Mouse (Mus musculus) embryonic facial prominence, embryonic 13.5 days (tissue): ENCODE measurements around the gene Mrpl53. TPM values are rescaled to one million over a fixed set of nuclear protein-coding genes. Genes with fewer than 3 reads are reported as not detected.

ENCODE experiments used
- ATAC-seq: fragments of 200-750 bp; cut with Nextera tagmentation; 2 replicates; pipeline ENCODE4 v1.8.0; 2017; ENCODE audit warnings: low read depth; ENCODE audit not compliant: insufficient number of reproducible peaks, insufficient read depth, low FRiP score, low TSS enrichment
- H3K27ac ChIP-seq: fragments of 300-500 bp; sonication (generic); 2 replicates; pipeline ENCODE4 v1.5.1; 2015; ENCODE audit warnings: moderate library complexity, mild to moderate bottlenecking, inconsistent platforms
- H3K27me3 ChIP-seq: fragments of 300-500 bp; sonication (generic); 2 replicates; pipeline ENCODE4 v1.6.1; 2015; ENCODE audit warnings: mild to moderate bottlenecking, inconsistent platforms
- H3K36me3 ChIP-seq: fragments of 300-500 bp; sonication (generic); 2 replicates; pipeline ENCODE4 v1.6.1; 2015; ENCODE audit warnings: mild to moderate bottlenecking, inconsistent platforms
- H3K4me1 ChIP-seq: fragments of 300-500 bp; sonication (generic); 2 replicates; pipeline ENCODE4 v1.6.1; 2015; ENCODE audit warnings: inconsistent platforms
- H3K4me2 ChIP-seq: fragments of 300-500 bp; sonication (generic); 2 replicates; pipeline ENCODE4 v1.6.1; 2015; ENCODE audit warnings: moderate library complexity, mild to moderate bottlenecking, inconsistent platforms
- H3K4me3 ChIP-seq: fragments of 300-500 bp; sonication (generic); 2 replicates; pipeline ENCODE4 v1.5.1; 2015; ENCODE audit warnings: mild to moderate bottlenecking, inconsistent platforms
- H3K9ac ChIP-seq: fragments of 300-500 bp; sonication (generic); 2 replicates; pipeline ENCODE4 v1.6.1; 2015; ENCODE audit warnings: mild to moderate bottlenecking, inconsistent platforms
- H3K9me3 ChIP-seq: fragments of 300-500 bp; sonication (generic); 2 replicates; pipeline ENCODE4 v1.6.1; 2016; ENCODE audit warnings: inconsistent platforms
- WGBS: fragments of 180-500 bp; shearing (Covaris S2); methylation state at CpG from one replicate; pipeline ENCODE4 v1.1.7; 2015; ENCODE audit warnings: mixed read lengths; 5-methylcytosine and 5-hydroxymethylcytosine counted together
- polyA plus RNA-seq: library from polyadenylated mRNA; unstranded; fragments of >200 nt; fragmentation: Nextera tagmentation; extraction: Ambion mirVana; gene quantifications from 2 replicates; pipeline ENCODE4 v1.2.1, GENCODE M21; 2015

Mrpl53 gene
- polyA plus RNA-seq, 1 experiment from 2014 or later, result 137 TPM

- peaks cover 19% of the 10 kb centered on the region for H3K4me1 ChIP-seq
- H3K4me2 ChIP-seq, result no peak overlapping the region
- no peaks in the 10 kb centered on the region for H3K36me3 ChIP-seq
- H3K4me3 ChIP-seq, result no peak overlapping the region
- 70% methylated on average over 2 of the region's 2 CpGs for WGBS
- no peak overlapping the region for H3K9ac ChIP-seq
- H3K9me3 ChIP-seq, result no peaks in the 10 kb centered on the region
- no peak overlapping the region for H3K27ac ChIP-seq
- no peak for ATAC-seq
- H3K27me3 ChIP-seq, result peaks cover 22% of the 10 kb centered on the region
Observed at GRCm38 (mm10) chr6:83098411-83098810, 10.4 kb upstream of the Mrpl53 start.

GRCm38 (mm10) chr6:83101316-83101687 lies 7.5 kb upstream of the Mrpl53 start, which contains the start of the genes Ccdc142 and Gm42688:
Gene Ccdc142, plus strand, starts transcription at chr6:83101601.
Gene Gm42688, plus strand, starts transcription at chr6:83101617.
- Histone ChIP-seq H3K4me1 (peaks cover 21% of the 10 kb centered on the region), H3K4me2 (peak within 1 kb of the TSS; percentile 99), H3K27me3 (peaks cover 9% of the 10 kb centered on the region), H3K27ac (peak within 1 kb of the TSS; percentile 84), H3K36me3 (0 out of 2 replicates have a peak, but pooled peaks cover 3% of the 10 kb centered on the region), H3K9me3 (no peaks in the 10 kb centered on the region), H3K4me3 (peak within 1 kb of the TSS; percentile 75), H3K9ac (peak within 1 kb of the TSS; percentile 87)
- WGBS, result 0% methylated on average over 25 of the region's 25 CpGs
- ATAC-seq, result peak; percentile 84

- peaks cover 21% of the 10 kb centered on the region for H3K4me1 ChIP-seq
- under 1% methylated on average over 74 of the region's 74 CpGs for WGBS
- H3K9ac ChIP-seq, result peak overlapping the region; percentile 87
- peak overlapping the region; percentile 84 for H3K27ac ChIP-seq
- peak; percentile 70 for ATAC-seq
- peak overlapping the region; percentile 75 for H3K4me3 ChIP-seq
- peaks cover 8% of the 10 kb centered on the region for H3K27me3 ChIP-seq
- H3K4me2 ChIP-seq, result peak overlapping the region; percentile 99
- no peaks in the 10 kb centered on the region for H3K9me3 ChIP-seq
- peaks cover 8% of the 10 kb centered on the region; the same call in 1 of the 2 replicates for H3K36me3 ChIP-seq
Observed at GRCm38 (mm10) chr6:83101688-83102556, 6.9 kb upstream of the Mrpl53 start.

DNA sequence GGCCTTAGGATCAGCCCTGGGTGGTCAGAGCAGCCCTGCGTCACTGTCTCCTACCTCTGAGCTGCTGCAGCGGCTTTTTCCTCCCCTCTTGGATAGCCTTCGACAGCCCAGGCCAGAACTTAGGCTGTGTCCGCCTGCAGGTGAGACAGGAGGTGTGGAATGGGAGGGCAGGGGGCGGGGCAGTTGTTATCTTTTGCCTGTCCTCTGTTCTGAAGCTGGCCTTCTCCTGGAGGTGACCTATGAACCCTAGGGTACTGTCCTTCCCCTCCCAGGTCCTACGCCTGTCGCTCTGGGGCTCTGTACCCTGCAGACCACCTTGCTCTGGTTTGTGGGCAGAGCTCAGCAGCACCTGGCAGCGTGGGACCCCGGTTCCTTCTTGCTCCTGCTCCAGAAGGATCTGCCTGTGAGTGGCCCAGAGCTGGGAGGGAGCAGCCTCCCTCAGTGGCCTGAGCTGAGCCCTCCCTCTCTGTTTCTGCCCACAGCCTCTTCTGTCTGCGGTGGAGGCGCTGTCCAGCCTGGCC lies 5.7 kb upstream of the Mrpl53 start:
- Histone ChIP-seq H3K27me3 (peaks cover 8% of the 10 kb centered on the region), H3K36me3 (peaks cover 9% of the 10 kb centered on the region; the same call in 1 of the 2 replicates), H3K4me1 (peaks cover 30% of the 10 kb centered on the region), H3K4me2 (peak overlapping the region; percentile 99), H3K27ac (no peak overlapping the region), H3K9ac (peak overlapping the region; percentile 87), H3K9me3 (no peaks in the 10 kb centered on the region), H3K4me3 (peak overlapping the region; percentile 75; the same call in 1 of the 2 replicates)
- ATAC-seq, result no peak
- WGBS, result 42% methylated on average over 11 of the region's 11 CpGs

- Histone ChIP-seq H3K9ac (no peak overlapping the region), H3K9me3 (no peaks in the 10 kb centered on the region), H3K36me3 (peaks cover 9% of the 10 kb centered on the region; the same call in 1 of the 2 replicates), H3K4me1 (peaks cover 34% of the 10 kb centered on the region), H3K4me3 (no peak overlapping the region), H3K27me3 (peaks cover 8% of the 10 kb centered on the region), H3K27ac (no peak overlapping the region), H3K4me2 (no peak overlapping the region)
- no peak for ATAC-seq
- 65% methylated on average over 4 of the region's 4 CpGs for WGBS
Observed at GRCm38 (mm10) chr6:83104158-83104557, 4.7 kb upstream of the Mrpl53 start.

DNA sequence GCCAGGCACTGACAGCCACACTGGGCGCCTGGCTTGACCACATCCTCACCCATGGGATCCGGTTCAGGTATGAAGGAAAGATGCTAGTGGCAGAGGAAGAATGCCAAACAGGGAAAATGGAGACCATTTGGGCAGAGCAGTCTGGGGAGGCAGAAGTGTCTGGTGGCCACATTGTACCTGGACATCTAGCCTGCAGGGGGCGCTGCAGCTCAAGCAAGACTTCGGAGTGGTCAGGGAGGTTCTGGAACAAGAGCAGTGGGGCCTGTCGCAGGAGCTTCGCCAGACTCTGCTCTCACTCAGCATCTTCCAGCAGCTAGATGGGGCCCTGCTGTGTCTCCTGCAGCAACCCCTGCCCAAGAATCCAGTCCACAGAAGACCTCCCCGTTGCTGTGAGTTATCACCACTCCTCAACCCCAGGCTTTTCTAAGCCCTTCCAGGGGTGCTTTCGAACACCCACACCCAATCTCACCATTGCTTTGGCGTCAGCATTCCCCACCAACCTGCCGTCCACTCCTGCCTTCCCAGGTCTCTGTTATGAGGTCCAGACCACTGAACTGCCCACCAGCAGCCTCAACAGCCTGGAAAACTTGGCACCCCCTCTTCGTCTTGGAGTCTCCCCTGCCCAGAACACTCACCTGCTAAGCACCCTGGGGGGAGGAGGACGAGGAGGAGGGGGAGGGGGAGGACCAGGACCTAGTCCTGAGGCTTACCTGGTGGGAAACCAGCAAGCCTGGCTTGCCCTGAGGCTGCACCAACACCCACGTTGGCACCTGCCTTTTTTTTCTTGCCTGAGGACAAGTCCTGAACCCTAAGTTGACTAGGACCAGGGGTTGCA lies 1.1 kb upstream of the Mrpl53 start:
- Histone ChIP-seq H3K27ac (0 out of 2 replicates have a peak overlapping the region, but pooled peaks have one; percentile 81), H3K9ac (peak overlapping the region; percentile 94; the same call in 1 of the 2 replicates), H3K4me2 (peak overlapping the region; percentile 88), H3K36me3 (peaks cover 13% of the 10 kb centered on the region), H3K27me3 (no peaks in the 10 kb centered on the region; the same call in 1 of the 2 replicates), H3K4me3 (peak overlapping the region; percentile 91), H3K9me3 (no peaks in the 10 kb centered on the region), H3K4me1 (peaks cover 30% of the 10 kb centered on the region)
- ATAC-seq, result no peak
- 31% methylated on average over 13 of the region's 13 CpGs for WGBS

DNA sequence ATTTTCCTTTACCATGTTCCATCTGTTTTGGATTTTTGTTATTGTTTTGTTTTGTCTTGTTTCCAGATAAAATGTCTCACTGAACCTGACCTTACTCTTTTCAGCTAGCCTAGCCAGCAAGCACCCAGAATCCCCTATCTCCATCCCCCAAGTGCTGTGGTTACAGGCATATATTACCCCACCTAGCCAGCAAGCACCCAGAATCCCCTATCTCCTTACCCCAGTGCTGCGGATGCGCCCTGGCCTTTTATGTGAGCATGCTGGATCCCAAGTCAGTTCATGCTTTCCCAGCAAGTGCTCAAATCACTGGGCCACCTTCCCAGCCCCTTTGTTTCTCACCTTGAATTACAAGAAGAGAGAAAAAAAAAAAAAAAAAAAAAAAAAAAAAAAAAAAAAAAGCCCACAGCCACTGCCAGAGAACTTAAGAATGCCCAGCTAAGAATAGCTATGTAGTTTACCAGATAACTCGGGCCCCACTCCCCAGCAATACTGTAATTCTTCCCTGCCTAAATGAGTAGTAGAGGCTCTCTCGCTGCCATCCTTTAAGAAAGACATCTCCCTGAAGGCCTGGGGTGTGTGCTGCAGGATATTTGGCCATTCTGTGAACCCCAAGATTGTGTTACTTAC lies 2.8 kb downstream of the Mrpl53 start:
- H3K4me2 ChIP-seq, result no peak overlapping the region
- H3K36me3 ChIP-seq, result peaks cover 8% of the 10 kb centered on the region
- WGBS, result 91% methylated on average over 4 of the region's 4 CpGs
- no peak overlapping the region for H3K4me3 ChIP-seq
- no peak overlapping the region for H3K9ac ChIP-seq
- H3K4me1 ChIP-seq, result peaks cover 36% of the 10 kb centered on the region
- ATAC-seq, result no peak
- no peaks in the 10 kb centered on the region for H3K9me3 ChIP-seq
- H3K27ac ChIP-seq, result no peak overlapping the region
- no peaks in the 10 kb centered on the region for H3K27me3 ChIP-seq

GRCm38 (mm10) chr6:83115011-83115671 lies 6.3 kb downstream of the Mrpl53 start, which contains the start of gene Mogs:
Gene Mogs, plus strand, starts transcription at chr6:83115496.
- H3K9ac ChIP-seq, result peak within 1 kb of the TSS; percentile 94
- H3K4me2 ChIP-seq, result peak within 1 kb of the TSS; percentile 96
- peak within 1 kb of the TSS; percentile 86 for H3K27ac ChIP-seq
- peak; percentile 81 for ATAC-seq
- peaks cover 46% of the 10 kb centered on the region for H3K4me1 ChIP-seq
- WGBS, result 1% methylated on average over 40 of the region's 58 CpGs
- H3K9me3 ChIP-seq, result no peaks in the 10 kb centered on the region
- H3K27me3 ChIP-seq, result no peaks in the 10 kb centered on the region
- peaks cover 37% of the 10 kb centered on the region for H3K36me3 ChIP-seq
- H3K4me3 ChIP-seq, result peak within 1 kb of the TSS; percentile 91

GRCm38 (mm10) chr6:83115682-83116372 lies 7.0 kb downstream of the Mrpl53 start:
- Histone ChIP-seq H3K9ac (peak overlapping the region; percentile 94), H3K4me2 (peak overlapping the region; percentile 96), H3K27me3 (no peaks in the 10 kb centered on the region), H3K27ac (peak overlapping the region; percentile 86), H3K4me1 (peaks cover 46% of the 10 kb centered on the region), H3K4me3 (peak overlapping the region; percentile 91), H3K9me3 (no peaks in the 10 kb centered on the region), H3K36me3 (peaks cover 36% of the 10 kb centered on the region)
- peak; percentile 22; the same call in 1 of the 2 replicates for ATAC-seq
- WGBS, result 1% methylated on average over 43 of the region's 48 CpGs
